Mouse (Mus musculus) hindbrain, embryonic 10.5 days (tissue): ENCODE measurements around the gene Banf2. TPM values are rescaled to one million over a fixed set of nuclear protein-coding genes. Genes with fewer than 3 reads are reported as not detected.

Source experiments
- DNase-seq: peaks from one replicate; pipeline ENCODE4 v3.0.0-alpha.2; 2017; ENCODE audit warnings: low spot score
- H3K27ac ChIP-seq: fragments of 300-500 bp; sonication (generic); 2 replicates; pipeline ENCODE4 v1.5.1; 2016; ENCODE audit warnings: mild to moderate bottlenecking, moderate library complexity
- H3K27me3 ChIP-seq: fragments of 300-500 bp; sonication (generic); 2 replicates; pipeline ENCODE4 v1.6.1; 2016; ENCODE audit warnings: mild to moderate bottlenecking; ENCODE audit not compliant: poor library complexity, insufficient read depth, severe bottlenecking
- H3K36me3 ChIP-seq: fragments of 300-500 bp; sonication (generic); 2 replicates; pipeline ENCODE4 v1.6.1; 2016; ENCODE audit warnings: mild to moderate bottlenecking, moderate library complexity
- H3K4me1 ChIP-seq: fragments of 300-500 bp; sonication (generic); replicated peaks from 2 replicates; pipeline ENCODE4 v1.6.1; 2016; ENCODE audit warnings: mild to moderate bottlenecking
- H3K4me3 ChIP-seq: fragments of 300-500 bp; sonication (generic); 2 replicates; pipeline ENCODE4 v1.5.1; 2016; ENCODE audit warnings: mild to moderate bottlenecking, moderate library complexity
- H3K9me3 ChIP-seq: fragments of 300-500 bp; sonication (generic); 2 replicates; pipeline ENCODE4 v1.6.1; 2016; ENCODE audit warnings: mild to moderate bottlenecking, moderate library complexity
- WGBS: fragments of 180-500 bp; shearing (Covaris S2); methylation state at CpG from one replicate; pipeline ENCODE4 v1.1.7; 2016; 5-methylcytosine and 5-hydroxymethylcytosine counted together
- polyA plus RNA-seq: library from polyadenylated mRNA; unstranded; fragments of >200 nt; fragmentation: Nextera tagmentation; extraction: Ambion mirVana; gene quantifications from 2 replicates; pipeline ENCODE4 v1.2.1, GENCODE M21; 2016

Gene Banf2
- polyA plus RNA-seq, 1 experiment from 2014 or later = not detected

DNA sequence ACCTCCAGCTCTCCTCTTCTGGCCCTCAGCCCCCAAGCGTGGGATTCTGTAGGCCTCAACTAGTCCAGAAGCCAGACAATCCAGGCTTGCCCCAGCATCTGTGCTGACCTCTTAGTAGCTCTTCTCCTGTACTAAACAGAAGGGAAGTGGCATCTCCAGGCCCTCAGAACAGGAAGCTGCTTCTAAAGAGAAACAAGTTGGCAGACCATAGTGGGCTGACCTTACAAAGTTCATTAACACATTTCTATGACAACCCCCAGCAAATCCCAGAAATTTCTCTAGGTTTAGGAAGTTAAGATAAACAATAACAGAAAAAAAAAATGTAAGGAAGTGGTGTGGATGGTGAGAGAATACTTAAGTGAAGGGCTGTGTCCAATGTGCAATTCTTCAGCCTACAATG, 23.8 kb upstream of the Banf2 start:
- no peak for DNase-seq
- Histone ChIP-seq H3K36me3 (no peaks in the 10 kb centered on the region), H3K4me1 (peaks cover 28% of the 10 kb centered on the region), H3K9me3 (no peaks in the 10 kb centered on the region), H3K27ac (no peak overlapping the region), H3K27me3 (no peaks in the 10 kb centered on the region), H3K4me3 (peak overlapping the region; percentile 86; the same call in 1 of the 2 replicates)
- WGBS = 93% methylated on average over 1 of the region's 1 CpGs

DNA sequence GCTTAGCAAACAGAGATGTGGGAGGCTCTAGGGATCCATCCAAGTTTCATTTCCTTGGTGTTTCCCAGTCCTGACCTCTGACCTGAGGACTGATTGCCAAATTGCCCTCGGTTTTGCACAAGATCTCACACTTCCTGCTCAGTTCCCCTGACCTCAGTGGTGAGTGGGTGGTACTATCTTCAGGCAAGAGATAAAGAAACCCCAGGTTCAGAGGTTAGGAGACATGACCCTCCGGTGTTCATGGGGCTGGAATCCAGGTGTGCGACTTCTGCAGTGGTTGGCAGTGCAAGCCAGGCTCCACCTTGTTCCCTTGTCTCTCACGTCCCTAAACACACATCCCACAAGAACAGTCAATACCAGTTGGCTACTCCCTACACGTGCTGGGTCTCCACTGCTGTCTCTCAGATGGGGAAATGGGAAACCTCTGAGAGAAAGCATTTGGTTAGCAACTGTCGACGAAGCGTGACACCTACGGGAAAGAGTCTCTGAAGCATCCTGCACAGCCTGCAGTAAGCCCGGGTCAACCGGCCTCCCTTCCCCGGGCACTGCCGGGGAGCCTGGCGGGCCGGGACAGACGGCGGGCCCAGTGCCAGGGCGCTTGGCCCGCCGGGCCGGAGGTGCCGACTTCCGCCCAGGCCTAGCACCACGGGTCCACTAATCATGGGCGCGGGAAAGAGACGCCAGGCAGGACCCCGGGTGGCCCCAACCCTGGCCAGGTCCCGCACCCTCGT, 23.1 kb upstream of the Banf2 start:
- Histone ChIP-seq H3K4me1 (peaks cover 34% of the 10 kb centered on the region), H3K27me3 (no peaks in the 10 kb centered on the region), H3K4me3 (peak overlapping the region; percentile 86), H3K9me3 (no peaks in the 10 kb centered on the region), H3K27ac (peak overlapping the region; percentile 94), H3K36me3 (no peaks in the 10 kb centered on the region)
- WGBS = 3% methylated on average over 30 of the region's 30 CpGs
- DNase-seq = peak; percentile 11

DNA sequence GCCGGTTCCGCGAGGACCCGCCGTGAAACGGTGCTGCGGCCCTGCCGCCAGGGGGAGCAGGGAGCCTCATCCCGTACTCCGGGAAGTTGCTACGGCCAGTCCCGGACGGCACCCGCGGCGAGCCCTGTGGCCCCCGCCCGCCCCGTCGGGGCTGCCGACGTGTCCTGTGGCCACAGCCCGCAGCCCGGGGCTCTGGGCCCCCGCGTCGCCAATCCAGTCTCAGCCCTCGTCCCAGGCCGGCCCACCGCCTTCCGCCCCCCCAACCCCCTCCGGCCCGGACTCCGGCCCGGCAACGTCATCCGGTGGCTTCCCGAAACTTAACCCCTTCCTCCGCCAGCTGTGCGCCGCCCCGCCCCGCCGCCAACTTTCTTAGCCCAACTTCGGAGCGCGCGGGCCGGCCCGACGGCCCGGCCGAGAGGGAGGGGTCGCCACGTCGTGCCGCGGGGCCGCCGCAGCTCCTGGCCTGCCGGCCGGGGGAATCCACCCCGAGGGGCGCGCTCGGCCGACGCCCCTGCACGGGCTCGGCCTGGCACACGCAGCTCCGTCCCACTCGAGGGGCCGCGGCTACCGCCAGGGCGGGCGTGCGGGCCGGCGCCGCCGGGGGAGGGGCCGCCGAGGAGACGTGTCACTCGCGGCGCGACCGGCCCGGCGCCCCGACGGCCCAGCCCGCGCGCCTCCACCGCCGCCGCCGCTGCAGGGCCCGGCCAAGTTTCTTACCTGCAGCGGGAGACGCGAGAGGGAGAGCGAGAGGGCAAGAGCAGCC, 22.4 kb upstream of the Banf2 start:
- Histone ChIP-seq H3K9me3 (no peaks in the 10 kb centered on the region), H3K27me3 (no peaks in the 10 kb centered on the region), H3K4me3 (peak overlapping the region; percentile 86), H3K27ac (peak overlapping the region; percentile 94), H3K4me1 (peaks cover 35% of the 10 kb centered on the region), H3K36me3 (no peaks in the 10 kb centered on the region)
- DNase-seq = peak; percentile 83
- under 1% methylated on average over 107 of the region's 107 CpGs for WGBS

DNA sequence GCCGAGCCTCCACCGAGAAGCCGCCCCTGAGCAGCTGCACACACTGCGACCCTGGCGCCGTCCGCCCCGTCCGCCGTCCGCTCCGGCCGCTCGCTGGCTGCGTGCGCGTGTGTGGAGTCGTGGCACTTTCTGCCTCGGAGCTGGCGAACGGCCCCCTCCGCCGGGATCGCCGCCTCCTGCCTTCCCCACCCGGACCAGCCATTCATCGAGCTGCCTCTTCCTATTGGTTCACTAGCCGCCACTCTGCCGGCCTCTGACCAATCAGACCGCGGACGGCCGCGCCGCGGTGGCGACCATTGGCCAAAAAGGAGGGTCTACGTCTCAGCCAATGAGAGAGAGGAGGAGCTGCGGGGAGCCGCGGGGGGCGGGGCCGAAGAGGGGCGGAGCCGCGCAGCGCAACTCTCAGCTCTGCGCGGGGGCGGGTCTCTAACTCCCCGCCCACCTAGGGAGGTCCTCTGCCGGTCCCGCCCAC, 21.7 kb upstream of the Banf2 start, which contains the start of gene Rrbp1:
Gene Rrbp1 (minus strand): TSS at position 184 of the 472 bp plus-strand sequence.
- no peaks in the 10 kb centered on the region for H3K9me3 ChIP-seq
- no peaks in the 10 kb centered on the region for H3K27me3 ChIP-seq
- no peaks in the 10 kb centered on the region for H3K36me3 ChIP-seq
- H3K27ac ChIP-seq = peak within 1 kb of the TSS; percentile 94
- H3K4me1 ChIP-seq = peaks cover 35% of the 10 kb centered on the region
- under 1% methylated on average over 52 of the region's 53 CpGs for WGBS
- peak; percentile 100 for DNase-seq
- peak within 1 kb of the TSS; percentile 86 for H3K4me3 ChIP-seq

DNA sequence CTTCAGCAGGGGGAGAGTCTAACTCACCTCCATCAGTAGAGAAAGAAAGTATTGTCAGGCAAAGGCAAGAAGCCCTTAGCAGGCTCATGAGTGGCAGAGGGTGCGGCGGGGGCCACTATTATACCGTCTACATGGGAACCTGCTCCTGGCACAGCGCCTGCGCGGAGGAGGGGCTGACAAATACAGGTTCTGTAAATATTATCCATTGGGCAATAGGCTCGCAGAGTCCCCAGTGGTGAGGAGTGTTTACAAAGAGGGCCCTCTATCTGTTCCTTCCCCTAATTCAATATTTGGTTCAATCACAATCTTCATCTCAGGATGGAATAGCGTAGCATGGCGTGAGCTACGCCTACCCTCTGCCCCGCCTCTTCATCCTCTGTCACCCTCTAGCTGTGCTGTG, 18.8 kb upstream of the Banf2 start:
- no peaks in the 10 kb centered on the region for H3K9me3 ChIP-seq
- WGBS = 79% methylated on average over 11 of the region's 11 CpGs
- no peak for DNase-seq
- no peaks in the 10 kb centered on the region for H3K36me3 ChIP-seq
- H3K4me3 ChIP-seq = no peak overlapping the region
- peaks cover 31% of the 10 kb centered on the region for H3K4me1 ChIP-seq
- peak overlapping the region; percentile 53 for H3K27ac ChIP-seq
- no peaks in the 10 kb centered on the region for H3K27me3 ChIP-seq

DNA sequence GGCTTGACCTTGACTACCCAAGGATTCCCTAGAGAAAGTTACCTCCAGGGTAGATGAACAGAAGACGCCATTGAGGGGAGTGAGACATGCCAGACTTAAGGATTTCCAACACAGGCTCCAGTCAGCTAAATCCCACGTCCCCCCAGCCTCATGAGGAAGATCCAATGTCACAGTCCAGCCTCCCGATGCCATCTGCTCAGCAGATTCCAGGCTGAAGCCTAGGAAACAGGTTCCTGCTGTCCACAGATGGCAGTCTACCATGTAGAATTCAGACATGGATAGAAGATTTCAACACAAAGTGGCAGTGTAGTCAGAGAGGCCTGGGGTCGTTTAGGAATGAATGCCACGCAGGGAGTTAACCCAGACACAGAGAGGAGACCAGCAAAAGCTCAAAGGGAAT, 18.4 kb upstream of the Banf2 start:
- H3K9me3 ChIP-seq = no peaks in the 10 kb centered on the region
- H3K36me3 ChIP-seq = no peaks in the 10 kb centered on the region
- H3K4me3 ChIP-seq = no peak overlapping the region
- 40% methylated on average over 5 of the region's 5 CpGs for WGBS
- peaks cover 3% of the 10 kb centered on the region for H3K27me3 ChIP-seq
- H3K4me1 ChIP-seq = peaks cover 27% of the 10 kb centered on the region
- peak; percentile 47 for DNase-seq
- peak overlapping the region; percentile 53 for H3K27ac ChIP-seq

DNA sequence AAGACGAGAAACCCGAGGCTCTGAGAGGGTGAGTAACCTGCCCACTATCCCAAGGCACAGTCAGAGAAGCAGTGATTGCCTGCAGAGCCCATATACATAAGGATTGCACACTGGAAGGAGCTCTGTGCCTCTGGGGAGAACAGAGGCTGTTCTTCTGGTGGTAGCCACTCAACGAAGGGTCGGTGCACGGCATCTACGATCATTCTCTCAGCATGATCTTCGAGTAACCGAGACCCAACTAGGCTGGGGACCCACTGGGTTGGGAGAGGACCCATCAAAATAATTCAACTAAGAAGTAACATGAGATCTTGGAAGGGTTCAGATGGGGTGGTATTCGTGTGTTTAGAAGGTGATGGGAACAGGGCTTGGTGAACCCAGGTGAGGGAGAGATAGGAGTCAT, 17.0 kb upstream of the Banf2 start:
- H3K27me3 ChIP-seq = peaks cover 8% of the 10 kb centered on the region

DNA sequence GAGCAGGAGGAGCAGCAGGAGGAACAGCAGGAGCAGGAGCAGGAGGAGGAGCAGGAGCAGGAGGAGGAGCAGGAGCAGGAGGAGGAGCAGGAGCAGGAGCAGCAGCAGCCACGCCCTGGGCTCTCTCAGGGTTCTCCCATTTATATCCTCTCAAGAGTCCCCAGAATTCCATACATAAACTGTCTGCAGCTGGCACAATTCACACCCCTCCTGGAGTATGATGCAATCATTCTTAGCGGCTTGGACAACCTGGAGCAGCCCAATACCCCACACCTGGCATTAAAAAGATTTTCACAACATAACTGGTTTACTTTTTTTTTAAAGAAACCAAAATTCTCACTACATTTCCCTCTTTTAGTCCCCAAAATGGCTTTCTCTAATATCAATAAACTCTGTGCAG, 12.9 kb upstream of the Banf2 start:
- no peak overlapping the region for H3K27ac ChIP-seq
- peaks cover 8% of the 10 kb centered on the region for H3K27me3 ChIP-seq
- H3K9me3 ChIP-seq = no peaks in the 10 kb centered on the region
- DNase-seq = no peak
- no peaks in the 10 kb centered on the region for H3K36me3 ChIP-seq
- H3K4me3 ChIP-seq = no peak overlapping the region
- 73% methylated on average over 2 of the region's 2 CpGs for WGBS
- H3K4me1 ChIP-seq = no peaks in the 10 kb centered on the region

More for the DNA sequence above, 17.0 kb upstream of the Banf2 start:
- Histone ChIP-seq H3K36me3 (no peaks in the 10 kb centered on the region), H3K4me3 (no peak overlapping the region), H3K4me1 (peaks cover 14% of the 10 kb centered on the region), H3K9me3 (no peaks in the 10 kb centered on the region), H3K27ac (no peak overlapping the region)
- no peak for DNase-seq
- WGBS = 90% methylated on average over 9 of the region's 9 CpGs

DNA sequence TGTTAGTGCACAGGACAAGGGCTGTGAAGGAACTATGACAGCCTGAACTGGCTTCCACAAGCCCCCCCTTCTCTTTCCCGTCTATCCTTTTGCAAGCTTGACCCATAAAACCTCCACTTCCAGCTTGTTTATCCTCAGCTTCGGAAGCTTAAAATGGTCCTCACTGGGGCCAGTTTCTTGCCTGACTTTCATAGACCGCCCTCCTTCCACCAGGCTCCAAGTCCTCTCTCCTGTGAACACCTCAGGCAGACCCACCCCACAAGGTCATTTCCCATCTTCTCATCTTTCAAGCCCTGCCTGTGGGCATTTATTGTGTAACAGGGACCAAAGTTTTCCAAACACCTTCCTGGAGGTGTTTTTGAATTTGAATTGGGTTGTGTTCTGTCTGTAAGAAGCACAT, 10.4 kb upstream of the Banf2 start:
- no peak overlapping the region for H3K4me3 ChIP-seq
- DNase-seq = no peak
- no peaks in the 10 kb centered on the region for H3K4me1 ChIP-seq
- no peaks in the 10 kb centered on the region for H3K9me3 ChIP-seq
- no peak overlapping the region for H3K27ac ChIP-seq
- H3K36me3 ChIP-seq = no peaks in the 10 kb centered on the region
- WGBS = 74% methylated on average over 3 of the region's 3 CpGs
- peaks cover 8% of the 10 kb centered on the region for H3K27me3 ChIP-seq

DNA sequence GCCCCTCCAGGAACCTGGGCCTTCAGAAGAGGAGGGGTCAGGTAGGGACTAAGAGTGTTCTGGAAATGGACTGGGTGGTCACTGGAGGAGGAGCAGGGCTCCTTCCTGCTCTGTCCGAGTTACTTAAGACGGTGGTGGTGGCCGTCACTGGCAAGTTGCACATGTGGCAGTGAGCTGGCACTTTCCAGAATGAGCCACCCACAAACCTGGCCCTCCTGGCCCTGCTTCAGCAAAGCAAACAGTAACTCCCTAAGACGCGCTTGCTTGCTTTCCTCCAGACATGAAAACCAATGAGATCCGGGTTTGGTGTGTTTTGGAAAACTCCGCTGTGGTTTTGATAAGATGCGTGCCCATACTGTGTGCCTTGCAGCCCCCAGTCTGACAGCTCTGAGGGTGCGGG, 7.5 kb upstream of the Banf2 start:
- Histone ChIP-seq H3K9me3 (no peaks in the 10 kb centered on the region), H3K36me3 (no peaks in the 10 kb centered on the region), H3K4me3 (no peak overlapping the region), H3K27ac (no peak overlapping the region), H3K27me3 (no peaks in the 10 kb centered on the region), H3K4me1 (no peaks in the 10 kb centered on the region)
- WGBS = 93% methylated on average over 9 of the region's 9 CpGs
- DNase-seq = no peak

DNA sequence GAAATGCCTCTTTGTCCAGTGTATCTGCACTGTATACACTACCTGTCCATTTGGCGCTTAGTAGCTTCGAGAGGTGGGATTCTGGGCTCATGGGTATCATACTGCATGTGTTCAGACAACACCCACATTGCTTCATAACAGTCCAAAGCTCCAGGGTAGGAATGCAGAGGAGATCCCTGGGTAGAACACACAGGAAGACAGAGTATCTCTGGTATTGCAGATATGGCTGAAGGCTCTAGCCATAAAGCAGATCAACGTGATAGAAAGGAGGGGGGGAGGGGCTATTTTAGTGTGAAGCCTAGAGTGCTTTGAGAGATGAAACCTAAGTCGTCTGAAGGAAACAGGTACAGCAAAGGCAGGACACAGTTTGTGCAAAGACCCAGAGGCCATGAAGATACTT, 6.4 kb upstream of the Banf2 start:
- Histone ChIP-seq H3K27ac (no peak overlapping the region), H3K36me3 (no peaks in the 10 kb centered on the region), H3K9me3 (no peaks in the 10 kb centered on the region), H3K4me1 (no peaks in the 10 kb centered on the region), H3K4me3 (no peak overlapping the region), H3K27me3 (no peaks in the 10 kb centered on the region)
- WGBS = 83% methylated on average over 4 of the region's 4 CpGs
- DNase-seq = no peak

DNA sequence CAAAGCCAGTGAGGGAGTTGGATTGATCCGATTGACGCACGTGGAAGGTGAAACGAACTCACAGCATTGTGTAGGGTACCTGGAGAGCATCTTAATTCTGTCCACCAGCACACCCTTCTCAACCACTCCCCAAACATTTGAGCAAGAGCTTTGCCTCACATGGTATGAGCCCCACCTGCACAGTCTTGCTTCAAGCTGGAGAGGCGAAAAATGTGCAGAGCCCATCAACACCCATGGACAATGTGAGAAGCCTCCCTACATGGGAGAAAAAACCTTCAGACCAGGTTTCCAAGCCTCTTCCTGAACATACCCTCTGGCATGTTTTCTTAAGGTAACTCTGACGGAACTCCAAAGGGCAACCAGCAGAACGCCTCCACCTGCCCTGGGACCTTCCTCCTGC, 2.1 kb upstream of the Banf2 start:
- no peak for DNase-seq
- no peak overlapping the region for H3K4me3 ChIP-seq
- no peaks in the 10 kb centered on the region for H3K27me3 ChIP-seq
- 86% methylated on average over 7 of the region's 7 CpGs for WGBS
- no peaks in the 10 kb centered on the region for H3K4me1 ChIP-seq
- H3K9me3 ChIP-seq = no peaks in the 10 kb centered on the region
- H3K27ac ChIP-seq = no peak overlapping the region
- H3K36me3 ChIP-seq = no peaks in the 10 kb centered on the region

DNA sequence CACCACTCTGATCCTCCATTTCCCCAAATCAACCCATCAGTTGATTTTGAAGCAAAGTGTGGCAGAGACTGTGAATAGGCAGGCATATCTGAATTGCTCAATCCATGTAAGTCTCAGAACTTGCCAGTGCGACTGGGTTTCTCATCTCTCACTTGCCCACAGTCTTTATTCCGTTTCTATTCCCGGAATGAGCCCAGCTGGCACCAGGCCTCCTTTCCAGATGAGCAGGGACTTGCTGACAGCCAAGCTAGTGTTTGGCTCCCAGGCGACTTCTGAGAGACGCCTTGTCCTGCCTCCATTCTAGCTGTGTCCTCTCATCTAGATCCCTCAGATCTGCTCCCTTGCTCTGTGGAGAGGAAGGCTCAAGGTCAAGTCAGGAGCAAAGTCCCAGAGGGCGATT, 11.9 kb downstream of the Banf2 start:
- DNase-seq = no peak
- no peaks in the 10 kb centered on the region for H3K27me3 ChIP-seq
- no peak overlapping the region for H3K27ac ChIP-seq
- WGBS = 78% methylated on average over 6 of the region's 6 CpGs
- peaks cover 11% of the 10 kb centered on the region; the same call in 1 of the 2 replicates for H3K4me1 ChIP-seq
- peaks cover 9% of the 10 kb centered on the region; the same call in 1 of the 2 replicates for H3K9me3 ChIP-seq
- H3K36me3 ChIP-seq = no peaks in the 10 kb centered on the region
- no peak overlapping the region for H3K4me3 ChIP-seq
